Mouse (Mus musculus) left cerebral cortex, postnatal 10 days (tissue): ENCODE results near the gene Ccdc191. TPM values are rescaled to one million over a fixed set of nuclear protein-coding genes. Genes with fewer than 3 reads are reported as not detected.

Experiments used
- DNase-seq, 2 experiments: peaks; one replicate each; pipeline ENCODE4 v3.0.0; 2021 to 2022; ENCODE audit warnings: low spot score in 2 of 2, mixed read lengths in 1 of 2; ENCODE audit errors: extremely low spot score in 1 of 2
- intact Hi-C: fragments of 180-260 bp; cut with DNase I; formaldehyde crosslinking; loops from one replicate; pipeline ENCODE4 v1.15.1; 2025
- microRNA-seq: library from miRNA; unstranded; fragments of <30 nt; microRNA quantifications from one replicate; pipeline ENCODE4 v1.2.0, GENCODE M21; 2022
- total RNA-seq, 2 experiments: library from RNA; stranded (reverse); gene quantifications; 2 replicates each; pipeline ENCODE4 v1.2.3; 2021

Ccdc191 gene
- total RNA-seq, 2 experiments from 2014 or later = 2.3 to 2.5 TPM

DNA sequence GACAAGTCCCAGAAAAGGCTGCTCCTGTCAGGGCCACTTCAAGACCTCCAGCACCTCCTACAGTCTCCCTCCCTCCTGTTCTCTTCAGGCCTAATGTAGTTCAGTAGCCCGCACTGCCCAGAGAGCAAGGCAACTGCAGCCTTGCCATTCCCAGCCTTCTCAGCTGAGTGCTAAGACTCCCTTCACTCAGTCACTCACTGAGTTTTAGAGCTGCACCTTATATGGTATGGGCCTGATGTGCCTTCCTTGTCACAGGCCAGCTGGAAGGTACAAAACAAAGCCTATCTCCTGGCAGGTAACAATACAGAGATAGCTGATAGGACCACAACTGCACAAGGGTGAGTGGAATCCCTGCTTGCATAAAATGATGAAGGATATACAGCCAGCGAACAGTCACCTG, 82.8 kb downstream of the Ccdc191 start:
- intact Hi-C loops = no loop called here
- no peak for DNase-seq

DNA sequence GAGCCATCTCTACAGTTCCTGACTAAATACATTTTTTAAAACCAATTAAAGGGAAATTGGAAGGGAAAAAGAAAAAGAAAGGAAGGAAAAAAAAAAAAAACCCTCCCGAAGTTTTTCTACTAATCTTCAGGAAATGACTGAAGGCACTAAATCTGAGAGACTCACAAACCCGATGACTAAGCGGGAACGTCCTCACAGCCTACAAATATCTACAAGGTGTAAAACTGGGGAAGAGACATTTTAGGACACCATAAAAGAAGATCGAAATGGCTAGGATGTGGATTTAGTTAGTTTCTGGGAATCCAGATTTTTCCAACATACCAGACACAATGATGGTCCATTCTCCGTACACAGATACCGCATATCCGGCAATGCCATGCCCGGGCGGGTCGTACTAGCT, 83.5 kb downstream of the Ccdc191 start:
- DNase-seq = no peak
- intact Hi-C loops = no loop called here

DNA sequence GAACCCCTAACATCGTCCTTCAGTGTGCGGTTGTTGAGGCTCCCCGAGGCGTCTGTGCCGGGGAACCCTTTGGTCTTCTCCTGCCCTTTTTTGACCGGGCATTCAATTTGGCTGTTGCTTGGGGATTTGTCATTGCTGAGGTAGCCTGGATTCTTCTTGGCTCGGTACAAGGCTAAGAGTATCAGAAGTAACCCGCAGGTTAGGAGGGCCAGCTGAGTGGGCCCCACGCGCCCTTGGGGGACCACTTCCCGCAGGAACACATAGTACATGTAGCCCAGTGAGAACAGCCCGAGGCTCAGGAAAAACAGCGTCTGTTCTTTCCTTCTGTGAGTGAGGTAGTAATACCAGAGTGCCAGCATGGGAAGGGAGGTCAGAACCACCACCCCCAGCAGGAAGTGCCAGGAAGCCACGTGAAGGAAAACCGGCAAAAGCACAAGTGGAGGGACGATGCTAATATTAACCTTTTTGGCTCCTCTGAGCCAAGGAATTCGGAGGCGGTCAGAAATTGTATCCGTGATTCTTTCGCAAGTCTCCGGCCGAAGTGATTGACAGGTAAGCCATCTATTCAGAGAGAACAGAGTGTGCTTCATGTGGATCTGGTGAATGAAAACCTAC, 84.1 kb downstream of the Ccdc191 start:
- intact Hi-C loops = no loop called here
- DNase-seq = no peak

DNA sequence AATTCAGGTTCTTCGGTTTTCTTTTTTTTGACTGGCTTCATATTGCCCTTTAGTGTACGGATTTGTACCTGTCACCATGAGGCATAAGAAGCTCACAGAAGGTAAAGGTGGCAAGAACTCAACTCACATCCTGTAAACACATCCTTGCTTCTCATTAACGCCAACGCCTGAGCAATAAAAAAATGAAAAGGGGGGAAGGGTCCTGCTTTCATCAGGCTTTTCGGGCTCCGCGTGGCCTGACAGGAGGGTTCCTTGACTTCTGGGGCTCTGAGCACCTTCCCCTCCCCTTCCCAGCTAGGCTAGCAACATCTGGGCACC, 89.4 kb downstream of the Ccdc191 start:
- intact Hi-C loops = no loop called here
- DNase-seq = no peak

DNA sequence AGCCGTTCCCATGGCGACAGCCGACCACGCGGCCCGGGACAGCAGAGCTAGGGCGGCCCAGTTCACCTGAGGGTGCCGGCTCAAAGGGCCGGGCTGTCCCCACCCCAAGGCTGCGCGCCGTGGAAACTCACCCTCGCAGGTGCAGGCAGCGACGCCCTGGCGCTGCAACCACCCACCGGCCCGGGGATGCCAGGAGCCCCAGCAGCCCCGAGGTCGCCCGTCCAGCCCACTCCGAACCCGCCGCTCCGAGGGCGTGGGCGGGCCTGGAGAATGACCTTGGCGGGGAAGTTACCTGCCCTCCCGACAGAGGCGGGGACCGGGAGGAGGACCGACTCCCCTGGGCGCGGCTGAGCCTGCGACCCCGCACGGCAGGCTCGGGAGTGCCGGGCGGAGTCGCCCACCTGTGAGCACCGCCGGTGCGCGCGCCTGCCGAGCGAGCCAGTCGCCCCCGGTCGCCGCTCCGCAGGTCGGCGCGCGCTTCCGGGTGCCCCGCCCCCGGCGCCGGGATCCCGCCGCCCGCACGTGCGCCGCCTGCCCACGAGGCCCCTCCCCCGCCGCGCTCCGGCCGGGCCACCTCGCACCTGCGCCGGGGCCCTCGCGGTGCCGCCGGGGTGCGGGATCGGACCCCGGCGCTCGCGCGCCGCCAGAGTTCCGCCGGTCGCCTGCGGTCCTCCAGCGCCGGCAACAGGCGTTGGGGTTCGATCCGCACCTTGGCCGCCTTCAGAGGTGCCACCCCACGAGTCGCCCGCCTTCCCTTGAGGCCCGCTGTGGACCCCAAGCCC, 89.9 kb downstream of the Ccdc191 start, which contains the start of gene Zdhhc23:
TSS of gene Zdhhc23 (minus strand) at position 464 of the 782 bp plus-strand sequence.
- intact Hi-C loops = no loop called here
- DNase-seq = peak in 1 of 2 experiments; percentile 58

DNA sequence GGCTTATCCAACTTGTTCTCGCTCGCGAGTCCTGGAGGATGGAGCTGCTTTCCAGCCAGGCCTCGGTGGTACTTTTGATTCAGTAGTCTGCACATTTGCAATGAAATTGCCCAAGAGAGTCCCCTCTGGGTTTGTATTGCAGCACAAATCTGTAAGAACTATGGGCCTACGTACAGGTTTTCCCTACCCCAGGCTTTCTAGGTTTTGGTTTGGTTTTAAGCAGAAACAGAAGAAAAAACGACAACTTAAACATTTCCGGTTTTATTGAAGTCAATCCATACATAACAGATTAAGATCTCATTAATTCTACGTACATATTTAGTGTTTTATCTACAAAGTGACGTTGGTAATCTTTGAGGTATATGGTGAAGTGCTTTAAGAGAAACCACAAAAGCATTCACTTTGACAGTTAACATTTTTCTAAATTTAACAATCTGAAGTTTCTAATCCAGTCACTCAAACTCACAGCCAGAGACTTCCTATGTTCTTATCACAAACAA, 90.6 kb downstream of the Ccdc191 start:
- intact Hi-C loops = no loop called here
- no peak for DNase-seq

DNA sequence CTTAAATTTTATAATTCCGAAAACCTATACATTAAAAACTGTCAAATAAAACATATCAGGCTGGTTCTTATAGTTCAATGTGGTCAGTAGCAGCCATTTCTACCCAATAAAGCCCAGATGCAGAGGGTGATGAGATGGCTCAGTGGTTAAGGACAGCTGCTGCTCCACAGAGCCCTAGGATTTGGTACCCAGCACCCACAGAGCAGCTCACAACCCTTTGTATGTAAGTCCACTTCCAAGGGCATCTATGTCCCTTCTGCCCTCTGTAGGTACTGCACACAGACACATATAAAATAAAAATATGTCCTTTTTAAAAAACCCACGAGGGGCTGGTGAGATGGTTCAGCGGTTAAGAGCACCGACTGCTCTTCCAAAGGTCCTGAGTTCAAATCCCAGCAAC, 96.7 kb downstream of the Ccdc191 start:
- no peak for DNase-seq
- intact Hi-C loops = no loop called here

DNA sequence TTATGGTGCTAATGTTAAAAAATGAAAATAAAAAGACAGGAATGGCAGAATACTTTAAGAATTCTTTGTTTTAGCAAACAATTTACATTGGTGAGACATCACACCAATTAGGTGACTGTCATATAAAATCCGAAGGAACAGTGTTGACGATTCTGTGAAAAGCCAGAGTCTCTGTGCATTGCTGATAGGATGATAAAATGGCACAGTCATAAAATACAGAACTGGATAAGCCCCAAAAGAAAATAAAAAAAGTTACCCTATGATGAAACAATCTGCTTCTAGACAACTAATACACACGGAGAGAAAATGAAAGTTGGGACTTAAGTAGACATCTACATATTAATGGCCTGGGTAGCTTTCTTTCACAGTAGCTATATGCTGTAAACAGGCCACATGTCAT, 105.0 kb downstream of the Ccdc191 start:
- DNase-seq = no peak
- intact Hi-C loops = no loop called here

DNA sequence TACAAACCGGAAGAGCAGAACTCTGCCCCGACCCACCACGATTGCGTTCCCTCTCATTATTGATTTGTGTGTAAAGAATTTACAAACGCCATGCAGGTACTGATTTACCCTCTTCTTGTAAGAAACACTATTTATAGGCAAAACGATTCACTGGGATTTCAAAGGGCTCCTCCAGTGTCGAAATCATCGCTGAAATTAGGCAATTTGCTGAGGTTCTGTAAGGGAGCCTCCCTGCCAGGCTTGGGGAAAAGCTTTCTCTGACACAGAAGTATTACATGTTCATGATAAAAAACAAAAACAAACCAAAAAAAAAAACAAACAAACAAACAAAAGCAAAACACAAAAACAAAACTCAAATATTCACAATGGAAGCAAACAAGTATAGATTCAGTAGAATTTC, 109.5 kb downstream of the Ccdc191 start:
- no peak for DNase-seq
- intact Hi-C loops = no loop called here

DNA sequence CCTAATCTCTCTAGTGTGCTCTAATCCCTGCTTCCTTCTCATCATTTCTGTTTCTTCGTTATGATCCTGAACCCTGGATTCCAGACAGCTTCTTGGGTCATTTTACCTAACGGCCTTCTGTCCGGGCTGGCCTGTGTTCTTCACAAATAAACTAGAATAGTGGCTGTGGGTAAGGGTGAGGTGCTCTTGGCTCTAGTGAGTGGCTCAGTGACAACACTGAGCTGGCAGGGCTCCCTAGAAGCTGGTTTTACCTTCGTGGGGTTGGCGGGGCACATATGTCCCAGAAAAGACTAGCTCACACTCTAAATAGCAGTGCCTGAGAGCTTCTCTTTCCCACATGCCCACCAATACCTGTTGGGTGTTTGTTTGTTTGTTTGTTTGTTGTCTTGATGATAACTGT, 109.9 kb downstream of the Ccdc191 start:
- intact Hi-C loops = no loop called here

DNA sequence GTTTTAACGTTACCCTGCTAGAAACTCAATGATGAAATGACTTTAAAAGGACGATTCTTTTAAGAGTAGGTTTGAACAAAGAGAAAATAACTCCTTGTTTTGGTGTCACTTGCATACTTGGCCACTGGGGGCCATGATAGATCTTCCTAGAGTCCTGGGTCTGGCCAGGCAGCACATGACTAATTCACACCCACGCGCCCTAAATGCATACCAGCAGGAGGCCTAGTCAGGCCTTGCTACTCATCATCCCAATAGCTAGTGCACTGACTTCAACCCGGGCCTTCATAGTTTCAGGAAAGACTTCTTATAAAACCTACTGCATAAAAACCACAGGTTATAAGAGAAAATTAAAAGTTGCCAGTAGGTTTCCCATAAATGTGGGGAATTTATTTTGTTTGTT, 112.5 kb downstream of the Ccdc191 start:
- DNase-seq = no peak
- intact Hi-C loops = no loop called here

More for the DNA sequence above, 109.9 kb downstream of the Ccdc191 start:
- no peak for DNase-seq

DNA sequence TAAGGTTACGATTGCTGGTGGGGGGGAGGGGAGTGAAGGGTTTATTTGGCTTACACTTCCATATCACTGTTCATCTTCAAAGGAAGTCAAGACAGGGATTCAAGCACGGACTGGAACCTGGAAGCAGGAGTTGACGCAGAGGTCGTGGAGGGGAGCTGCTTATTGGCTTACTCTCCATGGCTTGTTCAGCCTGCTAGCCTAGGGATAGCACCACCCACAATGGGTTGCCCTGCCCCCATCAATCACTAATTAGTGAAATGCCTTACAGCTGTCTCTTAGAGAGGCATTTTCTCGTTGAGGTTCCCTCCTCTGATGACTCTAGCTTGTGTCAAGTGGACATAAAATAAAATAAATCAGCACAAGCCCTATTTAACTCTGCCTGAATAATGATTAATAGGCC, 121.4 kb downstream of the Ccdc191 start:
- no peak for DNase-seq
- intact Hi-C loops = no loop called here

Small RNA genes lying within 50 kb of the gene (microRNA-seq; reads per million reads assigned to microRNA genes)
- not detected for gene Mir3470b

Other genes with a start within 250 kb of the Ccdc191 start
- gene Tigit, start 225.7 kb upstream of the Ccdc191 start, total RNA-seq = not detected
- gene Drd3, start 135.8 kb upstream of the Ccdc191 start, total RNA-seq = under 1 TPM; 0.67 to 0.75 TPM
- gene Qtrt2, start 37.0 kb downstream of the Ccdc191 start, total RNA-seq = 10 to 100 TPM; 24.9 to 29.2 TPM
- 10 to 100 TPM; 30.6 to 33.7 TPM for gene Zdhhc23, start 90.0 kb downstream of the Ccdc191 start, total RNA-seq
- 1 to 10 TPM; 2.2 to 2.9 TPM for gene Gramd1c, start 173.5 kb downstream of the Ccdc191 start, total RNA-seq
- gene Atp6v1a, start 249.9 kb downstream of the Ccdc191 start, total RNA-seq = 100 to 1,000 TPM; 413 to 416 TPM